Mouse (Mus musculus) spleen, postnatal 4 days (tissue): ENCODE data around the gene Ppp1r14d.
A peak's percentile ranks its signal among the peaks of the same experiment; 100 is the strongest.

Source experiments
- DNase-seq, 2 experiments: peaks; one replicate each; pipeline ENCODE4 v3.0.0; 2022; ENCODE audit warnings: low spot score in 2 of 2

Ppp1r14d gene

DNA sequence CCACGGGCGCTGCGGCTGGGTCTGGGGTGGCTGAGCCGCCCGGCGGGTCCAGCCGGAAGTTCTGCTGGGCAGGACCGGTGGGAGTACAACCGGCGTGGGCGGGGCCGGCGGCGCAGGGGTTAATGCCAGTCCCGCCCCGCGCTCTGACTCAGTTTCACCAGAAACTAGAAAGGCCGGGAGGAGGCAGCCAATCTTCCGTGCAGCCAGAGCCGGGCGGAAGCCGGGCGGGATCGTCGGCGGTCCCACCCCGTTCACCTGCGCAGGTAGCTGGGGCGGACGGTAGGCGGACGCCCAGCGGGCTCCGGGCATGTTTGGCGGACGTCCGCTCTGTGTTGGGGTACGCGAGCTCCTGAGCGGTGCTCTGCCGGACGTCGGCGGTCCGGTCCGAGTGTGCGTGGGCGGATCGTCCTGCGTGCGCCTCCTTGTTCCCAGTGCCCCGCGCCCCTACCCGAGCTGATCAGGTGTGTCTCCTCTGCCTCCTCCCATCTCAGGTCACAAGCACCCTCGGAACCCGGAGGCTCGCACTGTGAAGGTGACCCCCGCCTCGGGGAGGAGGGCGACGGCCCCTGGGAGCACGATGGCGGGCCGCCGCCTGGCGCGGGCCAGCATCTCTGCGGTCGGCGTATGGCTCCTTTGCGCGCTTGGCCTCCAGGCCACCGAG, 7.6 kb upstream of the Ppp1r14d start, which contains the start of gene Spint1:
TSS of gene Spint1 (plus strand) at position 153 of the 661 bp plus-strand sequence.
- DNase-seq, result no peak

DNA sequence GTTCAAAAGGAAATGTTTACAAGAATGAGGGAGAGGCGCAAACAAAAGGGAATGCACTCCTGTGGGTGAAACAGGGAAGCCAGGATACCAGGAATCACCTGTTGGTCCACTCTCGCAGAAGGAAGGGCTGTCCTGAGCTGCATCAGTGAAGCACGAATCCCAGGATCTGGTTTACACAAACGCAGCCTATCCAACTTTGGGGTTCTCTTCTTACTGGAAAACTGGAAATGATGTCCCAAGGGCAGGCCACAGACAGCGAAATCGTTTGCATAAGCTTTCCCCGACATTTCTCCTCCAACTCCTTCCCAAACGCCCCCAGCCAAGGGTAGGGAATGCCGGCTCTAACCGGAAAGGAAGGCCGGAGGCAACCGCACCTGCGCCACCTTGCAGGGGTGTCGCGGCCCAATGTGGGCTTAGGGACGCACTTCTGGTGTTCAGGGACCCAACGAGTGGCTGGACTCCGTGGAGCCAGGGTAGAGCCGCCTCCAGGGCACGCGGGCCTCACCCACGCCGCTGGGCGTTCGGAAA, 7.0 kb upstream of the Ppp1r14d start:
- DNase-seq, result no peak

DNA sequence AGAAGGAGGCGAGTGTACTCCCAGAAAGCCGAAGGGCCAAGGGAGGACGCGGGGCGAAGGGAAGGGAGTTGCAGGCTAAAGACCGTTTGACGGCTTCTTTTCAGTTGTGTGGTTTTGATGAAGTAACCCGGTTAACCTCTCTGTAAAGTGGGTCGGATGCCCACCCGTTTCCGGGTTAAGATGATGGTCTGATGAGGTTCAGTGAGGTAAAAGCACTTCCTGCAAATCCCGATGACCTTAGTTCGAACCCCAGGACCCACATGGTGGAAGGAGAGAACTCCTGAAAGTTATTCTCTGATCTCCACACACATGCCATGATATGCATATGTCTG, 20.6 kb downstream of the Ppp1r14d start:
- no peak for DNase-seq

DNA sequence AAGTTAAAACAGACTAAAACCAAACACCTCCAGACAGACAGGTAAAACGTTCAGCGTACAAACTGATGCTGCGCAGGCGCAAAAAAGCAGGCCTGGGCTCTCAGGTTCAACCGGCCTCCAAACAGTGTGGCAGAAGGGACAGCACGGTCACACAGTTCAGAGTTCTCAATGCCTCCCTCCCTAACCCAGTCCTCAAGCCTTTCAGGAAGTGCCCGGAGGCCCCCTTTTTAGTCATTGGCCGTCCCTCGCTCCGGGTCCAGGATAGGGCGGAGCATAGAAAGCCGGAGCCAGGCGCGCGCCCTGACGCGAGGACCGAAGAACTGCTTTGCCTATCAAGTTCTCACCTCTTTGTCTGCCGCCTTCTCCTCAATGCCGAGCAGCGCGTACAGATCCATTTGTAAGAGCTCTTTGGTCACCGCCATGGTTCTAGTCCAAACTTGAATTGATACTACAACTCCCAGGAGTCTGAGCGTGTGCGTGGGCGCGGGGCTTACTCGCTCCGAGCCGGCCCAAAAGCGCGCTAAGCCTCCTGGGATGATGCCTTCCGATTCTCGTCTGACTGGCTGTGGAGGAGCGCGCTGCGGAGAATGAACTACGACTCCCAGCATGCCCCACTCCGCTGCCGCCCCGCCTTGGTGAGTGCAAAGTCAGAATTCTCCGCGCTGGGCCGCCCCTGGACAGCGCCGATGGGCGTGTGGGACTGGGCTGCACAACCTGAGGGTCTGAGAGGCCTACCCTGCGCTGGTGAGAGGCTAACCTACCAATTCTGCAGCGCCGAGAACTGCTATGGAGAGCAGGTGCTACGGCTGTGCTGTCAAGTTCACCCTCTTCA, 21.1 kb downstream of the Ppp1r14d start, which contains the start of the genes Zfyve19 and Dnajc17:
TSS of gene Zfyve19 (plus strand) at position 274 of the 832 bp plus-strand sequence.
TSS of gene Dnajc17 (minus strand) at position 452 of the 832 bp plus-strand sequence.
- peak; percentile 93 to 96 for DNase-seq

- DNase-seq, result no peak
These were observed 21.8 kb downstream of the Ppp1r14d start for GRCm38 (mm10) chr2:119207961-119208343.

DNA sequence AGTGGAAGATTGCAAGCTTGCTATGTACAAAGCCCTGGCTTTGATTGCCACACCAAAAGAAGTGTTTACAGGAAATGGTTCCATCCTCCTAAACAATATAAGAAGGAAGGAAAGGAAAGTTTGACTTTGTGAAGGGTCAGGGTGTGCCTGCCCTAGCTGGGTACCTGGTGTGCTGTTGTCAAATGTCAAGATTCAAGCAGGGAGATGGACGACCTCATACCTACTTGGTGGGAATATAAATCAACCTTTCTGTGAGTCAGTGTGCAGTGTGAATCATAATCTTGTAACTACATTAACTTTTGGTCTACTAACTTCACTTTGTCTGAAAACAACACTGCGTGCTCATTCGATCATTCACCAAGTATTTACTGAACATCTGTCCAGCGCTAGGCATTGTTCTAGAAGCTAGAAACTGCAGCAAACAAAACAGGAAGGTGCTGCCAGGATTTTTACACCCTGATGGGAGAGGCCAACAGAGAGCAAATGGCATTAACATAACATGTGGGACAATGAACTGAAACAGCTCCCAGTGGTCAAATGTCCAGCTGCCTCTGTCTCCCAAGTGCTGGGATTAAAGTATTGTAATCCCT, 25.7 kb downstream of the Ppp1r14d start:
- no peak for DNase-seq

DNA sequence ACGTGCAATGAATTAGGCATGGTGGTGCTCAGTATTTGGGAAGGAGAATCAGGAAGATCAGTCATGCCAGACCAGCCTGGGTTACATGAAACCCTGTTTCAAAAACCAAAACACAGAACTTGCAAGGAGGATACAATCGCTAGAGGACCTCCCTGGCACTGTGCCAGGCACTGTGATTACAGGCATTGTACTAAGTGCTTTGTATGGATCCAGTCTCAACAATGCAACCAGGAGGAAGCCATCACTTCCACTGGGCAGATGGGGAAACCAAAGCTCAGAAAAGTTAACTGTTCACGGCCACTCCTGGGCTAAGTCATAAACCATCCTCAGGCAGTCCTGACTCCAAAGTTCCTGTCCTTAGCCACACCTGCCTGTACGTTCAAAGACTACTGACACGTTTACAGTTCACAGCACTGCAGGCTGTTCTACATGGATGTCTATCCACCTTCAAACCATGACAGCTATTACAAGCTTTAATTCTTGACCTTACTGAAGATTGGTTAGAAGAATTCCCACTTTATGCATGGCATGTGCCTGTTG, 26.7 kb downstream of the Ppp1r14d start:
- no peak for DNase-seq

DNA sequence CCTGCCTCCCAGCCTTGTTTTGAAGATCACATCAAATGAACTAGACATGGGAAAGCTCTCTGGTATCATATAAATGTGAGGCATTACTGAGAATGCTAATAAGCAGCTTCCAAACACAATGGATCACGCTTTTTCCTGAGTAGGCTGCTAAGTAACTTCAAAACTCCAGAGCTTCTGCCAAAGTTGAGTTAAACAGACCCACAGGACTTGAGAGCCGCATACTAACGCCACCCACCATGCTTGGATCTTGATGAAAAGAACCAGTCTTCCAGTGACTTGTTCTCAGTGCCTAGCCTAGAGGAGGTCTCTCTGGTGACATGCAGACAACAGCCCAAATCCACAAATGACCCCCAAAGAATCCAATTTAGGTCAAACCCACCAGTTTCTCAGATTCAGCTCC, 30.8 kb downstream of the Ppp1r14d start:
- no peak for DNase-seq

DNA sequence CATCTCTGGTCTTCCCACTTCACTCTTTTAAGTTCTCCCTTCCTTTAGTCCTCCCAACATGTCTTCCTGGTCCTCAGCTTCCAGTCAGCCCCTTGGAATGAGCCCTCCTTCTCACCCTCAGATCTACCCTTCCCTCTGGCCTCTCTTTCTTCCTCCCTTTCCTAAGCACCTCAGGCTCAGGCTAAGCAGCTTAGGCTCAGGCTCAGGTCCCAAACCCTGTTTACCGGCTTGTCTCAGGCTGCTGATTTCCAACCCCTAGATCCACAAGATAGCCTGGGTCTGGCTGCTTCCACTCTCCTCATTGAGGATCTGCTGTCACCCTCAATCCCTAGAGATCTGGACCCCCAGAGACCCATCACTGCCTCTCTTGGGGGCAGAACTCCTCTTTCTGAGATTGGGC, 31.7 kb downstream of the Ppp1r14d start:
- no peak for DNase-seq

- DNase-seq, result no peak
These were observed 32.2 kb downstream of the Ppp1r14d start for GRCm38 (mm10) chr2:119197493-119197892.

DNA sequence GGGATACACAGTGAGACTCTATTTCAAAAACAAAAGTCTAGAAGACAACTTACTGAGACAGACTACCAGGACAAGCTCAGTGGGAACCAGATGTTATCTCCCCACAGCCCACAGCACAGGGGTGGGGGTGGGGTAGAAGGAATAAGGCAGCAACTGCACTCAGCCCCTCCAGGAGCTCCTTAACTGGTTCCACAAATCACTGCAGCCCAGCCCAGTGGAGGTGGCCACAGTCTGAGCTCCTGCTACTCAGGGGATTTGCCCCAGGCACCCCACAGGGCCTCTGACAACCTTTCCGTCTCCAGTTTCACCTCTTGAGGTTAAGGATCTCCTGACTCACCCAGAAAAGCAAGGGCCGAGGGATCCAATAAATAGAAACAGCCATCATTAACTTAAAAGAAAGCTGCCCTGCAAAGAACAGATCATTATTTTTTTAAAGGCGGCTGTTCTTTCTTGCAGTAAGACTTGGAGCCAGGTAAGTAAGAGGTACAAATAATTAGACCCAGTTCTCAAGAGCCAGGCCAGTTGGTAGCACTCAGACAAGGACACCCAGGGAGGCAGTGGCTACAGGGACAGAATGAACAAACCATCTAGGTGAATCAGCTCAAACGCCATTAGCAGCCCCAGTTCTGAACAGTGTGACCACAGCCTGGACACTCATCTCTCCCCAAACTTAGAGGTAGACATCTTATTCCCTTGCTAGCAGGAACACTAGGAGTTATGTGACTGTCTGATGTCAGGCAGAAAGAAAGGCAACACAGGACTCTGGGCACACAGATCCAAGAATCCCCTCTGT, 33.2 kb downstream of the Ppp1r14d start:
- no peak for DNase-seq

GRCm38 (mm10) chr2:119194140-119194539, 35.6 kb downstream of the Ppp1r14d start:
- DNase-seq, result no peak

DNA sequence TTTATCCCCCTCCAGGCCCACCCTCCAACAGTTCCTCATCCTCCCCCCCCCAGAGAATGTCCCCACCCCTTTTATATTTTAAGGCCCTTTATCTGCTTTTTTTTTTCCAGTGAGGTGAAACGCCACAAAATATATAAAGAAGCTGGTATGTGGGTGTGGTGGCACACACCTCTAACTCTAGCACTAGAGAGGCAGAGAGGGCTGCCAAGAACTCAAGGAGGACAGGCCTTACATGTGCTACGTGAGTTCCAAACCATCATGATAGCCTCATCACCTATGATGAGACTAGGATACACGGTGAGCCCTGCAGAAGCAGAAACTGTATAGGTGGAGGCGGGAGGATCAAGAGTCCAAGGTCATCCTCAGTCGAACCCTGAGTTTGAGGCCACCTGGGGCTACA, 38.7 kb downstream of the Ppp1r14d start:
- DNase-seq, result no peak

GRCm38 (mm10) chr2:119189029-119189710, 40.5 kb downstream of the Ppp1r14d start:
- peak; percentile 88 to 96 for DNase-seq

GRCm38 (mm10) chr2:119182914-119183313, 46.8 kb downstream of the Ppp1r14d start:
- no peak for DNase-seq

DNA sequence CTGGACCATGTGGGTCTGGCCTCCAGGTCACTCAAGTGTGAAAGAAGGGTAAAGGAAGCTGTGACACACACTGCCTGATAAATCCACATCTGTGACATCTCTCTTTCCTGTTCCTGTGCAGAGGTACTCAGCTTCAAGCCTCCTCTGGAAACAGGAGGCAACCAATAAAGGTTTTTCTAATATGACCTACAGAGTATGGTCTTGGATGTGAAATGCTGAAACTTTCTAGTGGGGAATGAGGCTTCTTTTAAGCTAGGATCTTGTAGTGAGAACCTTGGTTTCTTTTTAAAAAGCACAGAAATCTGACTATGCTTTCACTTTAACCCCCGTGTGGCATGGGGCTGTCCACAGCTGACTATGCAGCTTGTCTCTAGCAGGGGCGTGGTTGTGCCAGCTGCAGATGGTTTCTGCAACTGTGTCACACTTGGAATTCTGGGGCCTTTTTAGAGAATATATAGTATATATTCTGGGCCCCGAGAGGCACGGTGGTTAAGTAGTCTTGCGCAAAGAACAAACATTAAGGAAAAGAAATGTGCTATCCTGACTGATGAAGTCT, 52.2 kb downstream of the Ppp1r14d start:
- DNase-seq, result no peak

DNA sequence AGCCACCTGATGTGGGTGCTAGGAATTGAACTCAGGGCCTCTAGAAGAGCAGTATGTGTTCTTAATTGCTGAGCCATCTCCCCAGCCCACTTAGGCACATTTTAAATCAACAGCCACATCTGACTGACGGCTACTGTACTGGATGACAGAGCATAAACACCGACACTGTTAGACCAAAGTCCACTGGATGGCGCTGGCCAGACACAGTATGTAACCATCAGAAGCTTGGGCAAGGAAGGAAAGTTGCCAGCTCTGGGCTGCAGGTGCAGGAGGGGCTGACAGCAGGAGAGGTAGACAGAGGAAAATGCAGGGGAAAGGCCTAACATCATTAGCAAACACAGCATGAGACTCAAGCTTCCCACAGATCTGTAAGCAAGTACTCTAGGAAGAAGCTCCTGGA, 52.9 kb downstream of the Ppp1r14d start:
- DNase-seq, result no peak

DNA sequence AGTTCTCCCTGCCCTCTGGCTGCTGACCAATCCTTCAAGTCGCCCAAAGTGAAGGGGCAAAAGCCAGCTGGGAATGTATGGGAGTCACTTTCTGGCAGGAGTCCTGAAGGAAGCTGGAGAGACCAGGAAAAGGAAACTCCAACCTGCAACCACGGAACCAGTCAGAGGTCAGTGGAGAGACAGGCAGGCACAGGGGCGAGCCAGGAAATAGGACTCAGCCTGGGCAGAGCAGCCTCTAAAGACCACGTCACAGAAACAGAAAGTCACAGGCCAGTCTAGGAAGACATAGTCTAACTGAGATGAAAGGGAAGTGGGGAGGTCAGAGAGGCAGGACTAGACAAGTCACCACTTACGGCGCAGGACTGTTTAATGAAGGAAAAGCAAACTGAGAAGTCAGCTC, 54.1 kb downstream of the Ppp1r14d start:
- no peak for DNase-seq

- no peak for DNase-seq
These were observed 54.8 kb downstream of the Ppp1r14d start for GRCm38 (mm10) chr2:119174866-119175265.

DNA sequence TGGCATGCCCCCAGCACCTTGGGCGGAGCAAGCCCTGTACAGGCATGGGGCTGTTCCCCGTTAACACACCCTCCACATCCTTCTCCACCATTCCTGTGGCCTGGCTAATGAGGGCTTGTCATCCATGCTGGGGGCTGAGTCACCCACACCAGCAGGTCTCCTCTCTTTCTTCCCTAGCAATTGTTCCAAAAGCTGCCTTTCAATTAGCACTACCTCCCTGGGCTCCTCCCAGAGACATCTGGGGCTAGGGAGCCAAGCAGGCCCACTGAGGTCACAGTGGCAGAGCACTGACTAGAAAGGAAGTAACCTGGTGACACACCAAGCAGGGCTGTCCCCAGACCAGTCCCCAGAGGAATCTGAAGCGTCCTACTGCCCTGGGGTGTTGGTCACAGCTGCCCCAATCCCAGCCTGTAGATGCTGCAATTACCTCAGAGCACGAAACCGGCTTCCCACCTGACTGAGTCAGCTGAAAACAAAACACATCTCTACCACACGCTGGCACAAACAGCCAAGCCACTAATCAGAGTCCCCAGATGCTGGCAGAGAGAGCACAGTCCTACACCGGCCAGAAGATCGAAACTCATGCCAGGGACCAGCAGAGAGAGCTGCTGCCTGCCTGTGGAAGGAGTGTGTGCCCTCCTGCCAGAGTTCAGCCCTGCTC, 55.6 kb downstream of the Ppp1r14d start, which contains the start of gene Gm14137:
TSS of gene Gm14137 (plus strand) at position 519 of the 661 bp plus-strand sequence.
- no peak for DNase-seq
